Mouse (Mus musculus): ENCODE results near the gene Vdr.

The Vdr gene

GRCm38 (mm10) chr15:97910530-97910929 is at the start of gene Vdr:
Vdr (minus strand) TSS chr15:97910630.
- no peak for DNase-seq (ENCODE audit: low spot score)

GRCm38 (mm10) chr15:97956416-97956815 is 46.0 kb upstream of the Vdr start:
- DNase-seq (ENCODE audit: low spot score) = no peak

- DNase-seq (ENCODE audit: low spot score) = peak; percentile 26
Measured at GRCm38 (mm10) chr15:97955742-97956141, 45.3 kb upstream of the Vdr start.

GRCm38 (mm10) chr15:97955286-97955685 is 44.9 kb upstream of the Vdr start:
- peak; percentile 22 for DNase-seq (ENCODE audit: low spot score)

- DNase-seq (ENCODE audit: low spot score) = no peak
Measured at GRCm38 (mm10) chr15:97954671-97955070, 44.2 kb upstream of the Vdr start.

- DNase-seq (ENCODE audit: low spot score) = no peak
Measured at GRCm38 (mm10) chr15:97952889-97953189, 42.4 kb upstream of the Vdr start.

GRCm38 (mm10) chr15:97952137-97952888 is 41.9 kb upstream of the Vdr start:
- peak; percentile 93 for DNase-seq (ENCODE audit: low spot score)

- DNase-seq (ENCODE audit: low spot score) = no peak
Measured at GRCm38 (mm10) chr15:97950240-97950639, 39.8 kb upstream of the Vdr start.

- DNase-seq (ENCODE audit: low spot score) = no peak
Measured at GRCm38 (mm10) chr15:97949706-97950105, 39.3 kb upstream of the Vdr start.

- DNase-seq (ENCODE audit: low spot score) = no peak
Measured at GRCm38 (mm10) chr15:97948720-97949119, 38.3 kb upstream of the Vdr start.

GRCm38 (mm10) chr15:97945656-97946315 is 35.4 kb upstream of the Vdr start:
- no peak for DNase-seq (ENCODE audit: low spot score)

GRCm38 (mm10) chr15:97944919-97945574 is 34.6 kb upstream of the Vdr start:
- DNase-seq (ENCODE audit: low spot score) = no peak

GRCm38 (mm10) chr15:97943356-97943755 is 32.9 kb upstream of the Vdr start:
- DNase-seq (ENCODE audit: low spot score) = no peak

- no peak for DNase-seq (ENCODE audit: low spot score)
Measured at GRCm38 (mm10) chr15:97942538-97942937, 32.1 kb upstream of the Vdr start.

- no peak for DNase-seq (ENCODE audit: low spot score)
Measured at GRCm38 (mm10) chr15:97941306-97941705, 30.9 kb upstream of the Vdr start.

GRCm38 (mm10) chr15:97940088-97940487 is 29.7 kb upstream of the Vdr start:
- DNase-seq (ENCODE audit: low spot score) = no peak

- DNase-seq (ENCODE audit: low spot score) = no peak
Measured at GRCm38 (mm10) chr15:97938580-97938979, 28.1 kb upstream of the Vdr start.

- no peak for DNase-seq (ENCODE audit: low spot score)
Measured at GRCm38 (mm10) chr15:97932441-97932840, 22.0 kb upstream of the Vdr start.

- DNase-seq (ENCODE audit: low spot score) = no peak
Measured at GRCm38 (mm10) chr15:97929259-97929824, 18.9 kb upstream of the Vdr start.

GRCm38 (mm10) chr15:97927821-97928220 is 17.4 kb upstream of the Vdr start:
- no peak for DNase-seq (ENCODE audit: low spot score)

GRCm38 (mm10) chr15:97927018-97927417 is 16.6 kb upstream of the Vdr start:
- DNase-seq (ENCODE audit: low spot score) = no peak

- DNase-seq (ENCODE audit: low spot score) = no peak
Measured at GRCm38 (mm10) chr15:97922421-97922820, 12.0 kb upstream of the Vdr start.

GRCm38 (mm10) chr15:97921796-97922195 is 11.4 kb upstream of the Vdr start:
- DNase-seq (ENCODE audit: low spot score) = no peak

All from embryo, embryonic 10.5 days (tissue).